Mouse (Mus musculus): ENCODE data around the gene Anapc5. TPM values are rescaled to one million over a fixed set of nuclear protein-coding genes. Genes with fewer than 3 reads are reported as not detected.

Anapc5 gene
- polyA plus RNA-seq, 1 experiment from 2014 or later: 491 TPM

GRCm38 (mm10) chr5:122743880-122744422 lies 77.2 kb downstream of the Anapc5 start:
- WGBS: 84% methylated on average over 13 of the region's 13 CpGs
- Histone ChIP-seq H3K27ac (no peak overlapping the region), H3K4me1 (replicated peaks) (no peaks in the 10 kb centered on the region), H3K4me3 (no peak overlapping the region), H3K36me3 (peaks cover 79% of the 10 kb centered on the region), H3K9me3 (no peaks in the 10 kb centered on the region), H3K27me3 (ENCODE audit: insufficient read depth, poor library complexity, severe bottlenecking) (no peaks in the 10 kb centered on the region)
- DNase-seq (ENCODE audit: low spot score): no peak

Other genes starting within 250 kb of the Anapc5 start
- 39.6 and 45.3 TPM in 2 replicates for gene Ift81, start 206.8 kb downstream of the Anapc5 start, polyA plus RNA-seq (2016; fragmentation: Nextera tagmentation; extraction: Ambion mirVana)
- 0.73 and 2.1 TPM in 2 replicates for gene P2rx7, start 177.4 kb downstream of the Anapc5 start, polyA plus RNA-seq (2016; fragmentation: Nextera tagmentation; extraction: Ambion mirVana)
- gene P2rx4, start 113.8 kb downstream of the Anapc5 start, polyA plus RNA-seq (2016; fragmentation: Nextera tagmentation; extraction: Ambion mirVana): 5.8 and 6.2 TPM in 2 replicates
- 25.1 and 29.3 TPM in 2 replicates for gene Camkk2, start 41.9 kb downstream of the Anapc5 start, polyA plus RNA-seq (2016; fragmentation: Nextera tagmentation; extraction: Ambion mirVana)
- 47.6 and 48.3 TPM in 2 replicates for gene Rnf34, start 28.7 kb upstream of the Anapc5 start, polyA plus RNA-seq (2016; fragmentation: Nextera tagmentation; extraction: Ambion mirVana)
- 84.6 and 92.4 TPM in 2 replicates for gene Kdm2b, start 168.5 kb upstream of the Anapc5 start, polyA plus RNA-seq (2016; fragmentation: Nextera tagmentation; extraction: Ambion mirVana)
- 10.2 and 11.3 TPM in 2 replicates for gene Orai1, start 193.7 kb upstream of the Anapc5 start, polyA plus RNA-seq (2016; fragmentation: Nextera tagmentation; extraction: Ambion mirVana)
- gene Morn3, start 225.7 kb upstream of the Anapc5 start, polyA plus RNA-seq (2016; fragmentation: Nextera tagmentation; extraction: Ambion mirVana): 0.50 and 2.4 TPM in 2 replicates
- 12.9 and 13.4 TPM in 2 replicates for gene Tmem120b, start 247.1 kb upstream of the Anapc5 start, polyA plus RNA-seq (2016; fragmentation: Nextera tagmentation; extraction: Ambion mirVana)

All from hindbrain, embryonic 10.5 days (tissue).